Mouse (Mus musculus): ENCODE results near the gene Odf4. TPM values are rescaled to one million over a fixed set of nuclear protein-coding genes. Genes with fewer than 3 reads are reported as not detected.

Odf4 gene
- polyA plus RNA-seq, 1 experiment from 2014 or later = not detected

DNA sequence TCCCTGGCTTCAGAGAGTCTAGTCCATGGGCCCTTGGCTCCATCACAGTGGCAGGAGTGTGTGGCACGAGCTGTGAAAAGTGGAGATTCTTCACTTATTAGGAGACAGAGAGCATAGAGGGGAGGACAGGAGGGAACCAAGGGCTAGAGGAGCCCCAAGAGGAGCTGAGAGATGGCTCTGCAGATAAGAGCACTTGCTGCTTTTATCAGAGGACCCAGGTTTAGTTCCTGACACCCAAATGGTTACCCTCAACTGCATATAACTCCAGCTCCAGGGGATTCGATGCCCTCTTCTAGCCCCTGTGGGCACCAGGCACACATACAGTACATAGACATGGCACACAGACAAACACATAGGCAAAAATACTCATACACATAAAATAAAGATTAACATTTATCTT, 2.1 kb downstream of the Odf4 start:
- no peaks in the 10 kb centered on the region for H3K4me1 ChIP-seq (replicated peaks; ENCODE audit: control insufficient read depth, insufficient read depth)
- DNase-seq (ENCODE audit: low spot score) = no peak
- no peak overlapping the region for H3K9ac ChIP-seq (ENCODE audit: low read length)
- no peaks in the 10 kb centered on the region for H3K27me3 ChIP-seq (ENCODE audit: control insufficient read depth, insufficient read depth, low read length)
- H3K9me3 ChIP-seq (ENCODE audit: control insufficient read depth, low read length) = no peaks in the 10 kb centered on the region
- no peak for ATAC-seq (ENCODE audit: low FRiP score, low TSS enrichment)
- H3K36me3 ChIP-seq (ENCODE audit: control insufficient read depth, insufficient read depth, low read length) = no peaks in the 10 kb centered on the region
- 85% methylated on average over 2 of the region's 2 CpGs for WGBS
- no peak overlapping the region for H3K4me3 ChIP-seq (ENCODE audit: low read depth, low read length)
- H3K4me2 ChIP-seq (replicated peaks; ENCODE audit: low read depth) = no peak overlapping the region
- TF ChIP-seq CTCF (IDR thresholded peaks at IDR 0.05; ENCODE audit: low read depth) (no peak), EP300 (optimal IDR thresholded peaks at IDR 0.05) (no peak)
- H3K27ac ChIP-seq (replicated peaks) = no peak overlapping the region

DNA sequence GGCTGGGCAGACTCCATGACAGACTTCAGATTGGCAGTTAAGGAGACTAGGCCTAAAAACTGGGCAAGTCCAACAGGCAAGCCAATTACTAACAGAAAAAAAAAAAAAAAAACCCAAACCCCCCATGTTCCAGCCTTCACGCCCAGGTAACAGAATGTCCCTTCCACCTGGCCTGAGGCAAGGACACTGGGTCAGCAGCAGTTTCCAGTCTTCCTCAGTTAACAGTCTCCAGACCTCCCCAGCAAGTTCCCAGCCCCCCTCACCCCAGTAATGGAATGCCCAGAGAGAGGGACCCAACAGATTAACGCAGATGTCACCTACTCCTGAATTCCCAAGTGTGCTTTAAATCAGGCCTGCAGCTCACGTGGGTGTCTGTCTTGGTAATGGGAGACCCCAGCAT, 3.7 kb downstream of the Odf4 start:
- 69% methylated on average over 3 of the region's 3 CpGs for WGBS
- Histone ChIP-seq H3K9me3 (ENCODE audit: control insufficient read depth, low read length) (no peaks in the 10 kb centered on the region), H3K4me2 (replicated peaks; ENCODE audit: low read depth) (no peak overlapping the region), H3K4me1 (replicated peaks; ENCODE audit: control insufficient read depth, insufficient read depth) (no peaks in the 10 kb centered on the region), H3K9ac (ENCODE audit: low read length) (no peak overlapping the region), H3K36me3 (ENCODE audit: control insufficient read depth, insufficient read depth, low read length) (no peaks in the 10 kb centered on the region), H3K27ac (replicated peaks) (no peak overlapping the region), H3K4me3 (ENCODE audit: low read depth, low read length) (no peak overlapping the region), H3K27me3 (ENCODE audit: control insufficient read depth, insufficient read depth, low read length) (no peaks in the 10 kb centered on the region)
- TF ChIP-seq EP300 (optimal IDR thresholded peaks at IDR 0.05) = no peak
- TF ChIP-seq CTCF (IDR thresholded peaks at IDR 0.05; ENCODE audit: low read depth) = no peak
- ATAC-seq (ENCODE audit: low FRiP score, low TSS enrichment) = no peak
- DNase-seq (ENCODE audit: low spot score) = no peak

DNA sequence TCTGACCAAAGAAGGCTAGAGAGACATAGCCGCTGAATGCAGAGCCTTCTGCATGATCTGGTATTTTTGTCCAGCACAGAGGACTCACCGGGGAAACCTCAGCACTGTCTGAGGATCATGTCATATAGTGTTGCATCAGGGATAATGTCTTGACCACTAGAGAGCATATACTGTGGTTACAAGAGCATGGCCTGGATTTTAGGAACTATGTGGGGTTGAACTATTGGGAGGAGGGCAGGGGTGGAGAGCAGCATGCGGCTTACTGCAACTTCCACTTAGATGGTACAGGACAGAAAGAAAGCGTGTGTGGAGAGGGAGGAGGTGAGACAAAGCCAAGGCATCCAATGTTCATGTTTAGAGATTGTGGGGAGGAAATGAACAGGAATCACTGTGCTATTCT, 12.3 kb downstream of the Odf4 start:
- Histone ChIP-seq H3K9me3 (ENCODE audit: control insufficient read depth, low read length) (no peaks in the 10 kb centered on the region), H3K4me2 (replicated peaks; ENCODE audit: low read depth) (no peak overlapping the region), H3K27me3 (ENCODE audit: control insufficient read depth, insufficient read depth, low read length) (no peaks in the 10 kb centered on the region), H3K9ac (ENCODE audit: low read length) (no peak overlapping the region), H3K36me3 (ENCODE audit: control insufficient read depth, insufficient read depth, low read length) (no peaks in the 10 kb centered on the region), H3K27ac (replicated peaks) (no peak overlapping the region), H3K4me3 (ENCODE audit: low read depth, low read length) (no peak overlapping the region), H3K4me1 (replicated peaks; ENCODE audit: control insufficient read depth, insufficient read depth) (no peaks in the 10 kb centered on the region)
- 89% methylated on average over 4 of the region's 4 CpGs for WGBS
- TF ChIP-seq CTCF (IDR thresholded peaks at IDR 0.05; ENCODE audit: low read depth) (no peak), EP300 (optimal IDR thresholded peaks at IDR 0.05) (no peak)
- DNase-seq (ENCODE audit: low spot score) (no peak), ATAC-seq (ENCODE audit: low FRiP score, low TSS enrichment) (no peak)

DNA sequence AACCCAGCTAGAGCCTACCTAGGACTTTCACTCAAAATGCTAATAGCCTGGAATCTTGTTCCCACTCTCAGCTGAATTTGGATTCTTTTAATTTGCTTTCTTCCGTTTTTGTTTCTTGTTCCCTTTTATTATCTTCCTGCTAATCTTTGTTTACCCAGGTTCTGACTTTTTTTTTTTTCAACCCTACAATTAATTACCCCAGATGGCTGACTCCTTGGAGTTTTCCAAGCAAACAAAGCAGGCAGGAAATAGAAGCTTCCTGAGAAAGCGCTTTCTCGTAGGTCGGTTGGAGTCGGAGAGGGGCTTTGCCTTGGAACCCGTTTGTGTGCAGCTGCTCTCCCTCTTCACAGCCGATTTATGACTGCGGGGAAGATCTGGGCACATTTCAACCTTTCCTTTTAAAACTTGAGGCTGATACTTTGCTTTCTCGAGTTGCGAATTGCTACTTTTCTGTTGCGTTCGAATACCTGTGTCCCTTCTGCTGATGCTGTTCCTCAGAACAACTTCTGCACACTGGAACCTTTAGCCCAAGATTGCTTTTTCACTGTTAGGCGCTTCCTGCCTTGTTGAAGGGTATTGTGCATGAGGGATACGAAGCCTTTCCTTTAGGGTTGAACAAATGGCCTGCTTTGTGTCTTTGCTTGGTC, 15.2 kb downstream of the Odf4 start:
- DNase-seq (ENCODE audit: low spot score) (no peak), ATAC-seq (ENCODE audit: low FRiP score, low TSS enrichment) (no peak)
- Histone ChIP-seq H3K27ac (replicated peaks) (0 out of 2 replicates have a peak overlapping the region, but pooled peaks have one; percentile 35), H3K27me3 (ENCODE audit: control insufficient read depth, insufficient read depth, low read length) (no peaks in the 10 kb centered on the region), H3K4me2 (replicated peaks; ENCODE audit: low read depth) (no peak overlapping the region), H3K4me1 (replicated peaks; ENCODE audit: control insufficient read depth, insufficient read depth) (no peaks in the 10 kb centered on the region), H3K36me3 (ENCODE audit: control insufficient read depth, insufficient read depth, low read length) (0 out of 2 replicates have a peak, but pooled peaks cover 2% of the 10 kb centered on the region), H3K9me3 (ENCODE audit: control insufficient read depth, low read length) (no peaks in the 10 kb centered on the region), H3K4me3 (ENCODE audit: low read depth, low read length) (no peak overlapping the region), H3K9ac (ENCODE audit: low read length) (no peak overlapping the region)
- WGBS = 26% methylated on average over 14 of the region's 14 CpGs
- TF ChIP-seq CTCF (IDR thresholded peaks at IDR 0.05; ENCODE audit: low read depth) (no peak), EP300 (optimal IDR thresholded peaks at IDR 0.05) (no peak)

DNA sequence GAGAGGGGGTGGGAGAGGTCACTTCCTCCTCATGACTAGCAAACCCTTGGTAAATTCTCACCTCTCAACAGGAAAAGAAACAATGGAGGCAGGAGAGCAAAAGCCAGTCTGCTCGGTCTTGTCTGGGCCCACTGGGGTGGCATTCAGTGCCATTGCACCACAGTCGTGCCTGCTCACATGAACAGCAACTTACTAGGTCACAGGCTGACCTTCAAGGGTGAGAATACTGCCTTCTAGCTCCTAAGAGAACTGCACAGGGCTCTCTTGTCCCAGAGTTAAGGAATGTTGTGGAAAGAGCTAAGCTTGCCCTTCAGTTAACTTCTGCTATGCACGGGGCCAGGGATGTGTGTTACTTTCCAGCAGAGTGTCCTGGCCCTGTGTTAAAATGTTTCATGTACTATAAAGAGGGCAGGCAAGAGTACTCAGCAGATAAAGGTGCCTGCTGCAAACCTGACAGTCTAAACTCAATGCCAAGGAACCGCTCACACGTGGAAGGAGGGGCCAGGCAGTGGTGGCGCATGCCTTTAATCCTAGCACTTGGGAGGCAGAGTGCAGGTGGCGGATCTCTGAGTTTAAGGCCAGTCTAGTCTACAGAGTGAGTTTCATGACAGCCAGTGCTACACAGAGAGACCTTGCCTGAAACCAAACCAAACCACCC, 17.9 kb downstream of the Odf4 start:
- ATAC-seq (ENCODE audit: low FRiP score, low TSS enrichment) (no peak), DNase-seq (ENCODE audit: low spot score) (peak; percentile 36)
- no peak for TF ChIP-seq CTCF (IDR thresholded peaks at IDR 0.05; ENCODE audit: low read depth)
- no peak for TF ChIP-seq EP300 (optimal IDR thresholded peaks at IDR 0.05)
- no peak overlapping the region for H3K4me2 ChIP-seq (replicated peaks; ENCODE audit: low read depth)
- H3K4me1 ChIP-seq (replicated peaks; ENCODE audit: control insufficient read depth, insufficient read depth) = no peaks in the 10 kb centered on the region
- H3K27me3 ChIP-seq (ENCODE audit: control insufficient read depth, insufficient read depth, low read length) = no peaks in the 10 kb centered on the region
- no peak overlapping the region for H3K27ac ChIP-seq (replicated peaks)
- WGBS = 36% methylated on average over 7 of the region's 7 CpGs
- H3K4me3 ChIP-seq (ENCODE audit: low read depth, low read length) = no peak overlapping the region
- no peak overlapping the region for H3K9ac ChIP-seq (ENCODE audit: low read length)
- peaks cover 2% of the 10 kb centered on the region; the same call in 1 of the 2 replicates for H3K36me3 ChIP-seq (ENCODE audit: control insufficient read depth, insufficient read depth, low read length)
- H3K9me3 ChIP-seq (ENCODE audit: control insufficient read depth, low read length) = no peaks in the 10 kb centered on the region

DNA sequence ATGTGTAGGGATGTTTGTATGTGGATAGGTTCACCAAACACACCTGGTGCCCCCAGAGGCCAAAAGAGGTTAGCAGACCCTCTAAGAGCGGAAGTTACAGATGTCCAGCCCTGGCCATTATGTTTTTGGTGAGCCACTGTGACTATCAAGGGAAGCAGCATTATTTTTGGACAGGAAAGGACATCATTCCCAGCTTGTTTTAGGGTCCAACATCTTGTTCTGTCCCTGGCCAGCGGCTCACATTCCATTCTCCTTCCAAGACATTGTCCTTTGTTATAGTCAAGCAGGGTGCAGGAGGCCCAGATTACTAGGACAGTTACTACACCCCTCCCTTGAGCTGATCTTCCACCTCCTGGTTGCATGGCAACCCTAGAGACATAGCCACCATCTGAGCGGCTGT, 19.6 kb downstream of the Odf4 start:
- no peak for ATAC-seq (ENCODE audit: low FRiP score, low TSS enrichment)
- no peak overlapping the region for H3K4me2 ChIP-seq (replicated peaks; ENCODE audit: low read depth)
- no peak for DNase-seq (ENCODE audit: low spot score)
- WGBS = 72% methylated on average over 3 of the region's 3 CpGs
- TF ChIP-seq EP300 (optimal IDR thresholded peaks at IDR 0.05) (no peak), CTCF (IDR thresholded peaks at IDR 0.05; ENCODE audit: low read depth) (no peak)
- H3K4me1 ChIP-seq (replicated peaks; ENCODE audit: control insufficient read depth, insufficient read depth) = no peaks in the 10 kb centered on the region
- H3K9ac ChIP-seq (ENCODE audit: low read length) = no peak overlapping the region
- no peaks in the 10 kb centered on the region for H3K9me3 ChIP-seq (ENCODE audit: control insufficient read depth, low read length)
- H3K27me3 ChIP-seq (ENCODE audit: control insufficient read depth, insufficient read depth, low read length) = no peaks in the 10 kb centered on the region
- H3K36me3 ChIP-seq (ENCODE audit: control insufficient read depth, insufficient read depth, low read length) = peaks cover 5% of the 10 kb centered on the region; the same call in 1 of the 2 replicates
- no peak overlapping the region for H3K4me3 ChIP-seq (ENCODE audit: low read depth, low read length)
- H3K27ac ChIP-seq (replicated peaks) = no peak overlapping the region
